Mouse (Mus musculus): ENCODE data around the gene Vamp2. TPM values are rescaled to one million over a fixed set of nuclear protein-coding genes. Genes with fewer than 3 reads are reported as not detected.

The Vamp2 gene
- polyA plus RNA-seq (2012; rRNA removed) = 44.0 and 67.8 TPM in 2 replicates

DNA sequence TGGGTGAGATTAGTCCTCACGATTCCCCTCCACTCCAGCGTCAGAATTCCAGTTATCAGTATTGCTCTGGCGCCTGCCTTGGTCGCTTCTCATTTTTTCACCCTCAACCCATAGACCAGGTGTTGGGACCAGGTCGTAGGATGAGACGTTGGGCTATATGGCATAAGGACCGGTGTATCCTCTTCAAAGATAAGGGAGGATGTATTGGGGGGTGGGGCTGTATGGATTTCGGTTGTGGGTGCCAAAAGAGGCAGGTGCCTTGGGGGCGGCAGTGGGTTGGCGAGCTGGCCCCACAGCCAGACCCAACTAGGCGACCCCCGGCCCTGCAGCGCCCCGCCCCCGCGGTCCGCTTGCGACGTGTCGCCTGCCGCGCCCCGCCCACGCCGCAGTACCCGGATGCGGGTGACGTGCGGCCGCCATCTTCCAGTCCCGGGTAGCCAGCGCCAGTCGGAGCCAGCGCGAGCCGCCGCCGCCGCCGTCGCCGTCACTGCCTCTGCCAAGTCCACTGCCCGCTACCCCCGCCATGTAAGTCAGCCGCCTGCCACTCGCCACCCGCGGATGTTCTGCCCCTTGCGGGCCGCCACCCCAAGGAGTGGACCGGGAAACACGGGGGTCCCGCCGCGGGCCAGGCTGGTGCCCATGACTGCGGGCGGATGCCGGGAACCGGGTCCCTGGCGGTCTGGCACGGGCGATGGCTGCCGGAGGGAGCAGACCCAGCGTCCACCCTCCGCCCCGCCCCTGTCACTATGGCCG lies at the start of gene Vamp2:
TSS of gene Vamp2 (plus strand) at position 388 of the 753 bp plus-strand sequence.
- no peak for DNase-seq (ENCODE audit: low read depth, low spot score)

DNA sequence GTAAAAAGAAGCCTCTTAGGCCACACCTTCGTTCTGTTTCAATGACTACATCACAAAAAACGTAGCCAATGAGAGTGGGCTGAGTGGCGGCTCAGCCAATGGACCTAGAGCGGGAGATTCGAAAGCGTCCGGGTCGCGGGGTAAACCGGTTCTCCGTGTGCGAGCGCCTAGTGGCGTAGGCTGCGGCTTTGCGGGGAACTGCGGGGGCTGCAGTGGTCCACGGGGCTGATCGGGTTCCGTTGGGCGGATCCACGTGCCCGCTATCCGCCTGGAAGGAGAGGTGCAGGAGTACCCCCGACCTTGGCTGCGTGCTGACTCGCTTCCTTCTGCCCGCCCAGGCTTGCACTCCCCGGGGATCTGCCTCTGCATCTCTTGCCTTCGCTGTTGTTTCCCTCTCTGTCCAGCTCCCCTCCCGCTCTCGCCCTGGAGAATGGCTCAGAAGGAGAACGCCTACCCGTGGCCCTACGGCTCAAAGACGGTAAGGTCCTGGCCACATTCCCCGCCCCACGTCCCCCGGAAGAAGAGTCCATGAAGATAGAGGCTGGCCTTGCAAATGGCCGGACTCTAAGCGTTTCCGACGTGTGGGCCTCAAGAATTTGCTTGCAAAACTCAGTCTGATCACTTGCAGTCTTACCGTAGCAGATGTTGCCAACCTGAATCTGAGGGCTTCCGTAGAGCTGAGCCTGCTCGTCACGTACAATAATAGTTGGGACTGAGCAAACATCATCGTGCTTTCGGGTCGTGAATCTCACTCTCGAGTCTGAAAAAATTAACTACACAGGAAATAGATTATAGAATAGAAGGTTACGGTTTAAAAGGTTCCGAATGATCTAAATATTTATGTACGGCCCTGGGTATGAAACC lies 42.5 kb upstream of the Vamp2 start, which contains the start of gene Aurkb:
TSS of gene Aurkb (plus strand) at position 117 of the 864 bp plus-strand sequence.
- DNase-seq (ENCODE audit: low read depth, low spot score) = no peak
- WGBS = under 1% methylated on average over 54 of the region's 54 CpGs

More for the DNA sequence above, at the start of gene Vamp2:
- WGBS = under 1% methylated on average over 55 of the region's 67 CpGs

DNA sequence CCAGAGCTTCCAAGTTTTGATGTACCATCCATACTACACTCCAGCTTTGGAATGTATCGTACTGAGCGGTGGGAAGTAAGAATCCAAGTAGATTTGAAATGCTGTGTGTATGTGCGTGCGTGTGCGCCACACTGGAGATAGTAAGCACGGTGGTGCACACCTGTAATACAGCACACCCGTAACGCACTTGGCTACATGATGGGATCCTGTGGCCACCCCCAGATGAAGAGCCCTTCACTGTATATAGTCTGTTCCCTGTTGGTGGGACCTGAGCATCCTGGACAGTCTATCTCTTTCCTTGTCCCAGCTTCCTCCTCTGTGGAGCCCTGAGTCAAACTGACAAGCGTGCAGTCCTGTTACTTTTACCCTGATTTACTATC lies 41.9 kb upstream of the Vamp2 start:
- DNase-seq (ENCODE audit: low read depth, low spot score) = no peak
- WGBS = 6% methylated on average over 9 of the region's 9 CpGs

DNA sequence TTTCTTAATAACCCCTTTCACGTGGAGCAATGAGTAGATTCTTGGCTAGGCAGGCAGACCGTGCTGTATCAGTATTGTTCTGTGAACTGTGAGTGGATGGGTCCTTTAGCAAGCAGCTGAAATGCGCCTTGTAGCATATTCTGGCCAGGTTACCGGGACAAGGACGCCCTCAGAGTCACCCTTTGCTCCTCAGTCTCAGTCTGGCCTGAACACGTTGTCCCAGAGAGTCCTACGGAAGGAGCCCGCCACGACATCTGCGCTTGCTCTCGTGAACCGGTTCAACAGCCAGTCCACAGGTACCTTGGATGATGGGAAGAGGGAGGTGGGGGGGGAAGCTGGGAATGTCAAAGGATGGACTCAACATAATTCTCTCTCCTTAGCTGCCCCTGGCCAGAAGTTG lies 40.7 kb upstream of the Vamp2 start:
- DNase-seq (ENCODE audit: low read depth, low spot score) = no peak
- WGBS = 86% methylated on average over 12 of the region's 12 CpGs

DNA sequence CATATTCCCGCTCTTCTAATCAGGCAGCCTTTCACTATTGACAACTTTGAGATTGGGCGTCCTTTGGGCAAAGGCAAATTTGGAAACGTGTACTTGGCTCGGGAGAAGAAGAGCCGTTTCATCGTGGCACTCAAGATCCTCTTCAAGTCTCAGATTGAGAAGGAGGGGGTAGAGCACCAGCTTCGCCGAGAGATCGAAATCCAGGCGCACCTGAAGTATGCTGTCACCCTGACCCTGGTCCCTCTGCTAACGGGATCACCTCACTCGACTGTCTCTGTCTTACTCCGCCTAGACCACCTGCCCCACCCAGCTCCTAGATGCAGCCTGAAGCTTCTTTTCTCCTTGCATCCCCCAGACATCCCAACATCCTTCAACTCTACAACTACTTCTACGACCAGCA lies 40.1 kb upstream of the Vamp2 start:
- DNase-seq (ENCODE audit: low read depth, low spot score) = no peak
- 91% methylated on average over 14 of the region's 14 CpGs for WGBS

DNA sequence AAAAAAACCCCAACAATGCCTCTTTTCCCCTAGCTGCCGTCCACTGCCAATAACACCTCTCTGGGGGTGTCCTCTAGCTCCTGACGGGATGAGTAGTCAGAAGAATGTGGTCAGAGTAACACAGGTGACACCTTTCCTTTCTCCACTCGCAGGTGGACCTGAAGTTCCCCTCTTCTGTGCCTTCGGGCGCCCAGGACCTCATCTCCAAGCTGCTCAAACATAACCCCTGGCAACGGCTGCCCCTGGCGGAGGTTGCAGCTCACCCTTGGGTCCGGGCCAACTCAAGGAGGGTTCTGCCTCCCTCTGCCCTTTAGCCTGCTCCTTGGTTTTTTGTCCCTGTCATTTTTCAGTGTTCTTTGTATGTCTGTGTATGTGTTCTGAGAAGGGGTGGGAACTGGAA lies 37.5 kb upstream of the Vamp2 start:
- no peak for DNase-seq (ENCODE audit: low read depth, low spot score)
- WGBS = 92% methylated on average over 8 of the region's 8 CpGs

DNA sequence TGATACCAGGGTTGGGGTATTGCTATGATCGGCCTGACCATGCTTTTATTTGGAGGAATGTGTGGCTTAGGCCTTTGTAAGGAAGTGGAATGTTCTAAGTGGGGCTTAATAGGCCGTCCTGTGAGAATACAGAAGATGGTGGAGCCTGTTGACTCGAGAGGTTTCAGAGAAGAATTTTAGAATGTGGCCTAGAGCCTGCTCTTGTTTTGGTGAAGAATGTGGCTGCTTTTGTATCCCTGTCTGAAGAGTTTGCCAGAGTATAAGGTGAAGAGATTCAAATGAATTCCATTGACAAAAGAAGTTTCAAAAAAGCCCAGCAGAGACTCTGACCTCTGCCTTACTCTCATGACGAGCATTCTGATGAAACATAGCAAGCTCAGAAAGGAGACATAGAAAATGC lies 36.5 kb upstream of the Vamp2 start:
- 85% methylated on average over 4 of the region's 4 CpGs for WGBS
- DNase-seq (ENCODE audit: low read depth, low spot score) = no peak

DNA sequence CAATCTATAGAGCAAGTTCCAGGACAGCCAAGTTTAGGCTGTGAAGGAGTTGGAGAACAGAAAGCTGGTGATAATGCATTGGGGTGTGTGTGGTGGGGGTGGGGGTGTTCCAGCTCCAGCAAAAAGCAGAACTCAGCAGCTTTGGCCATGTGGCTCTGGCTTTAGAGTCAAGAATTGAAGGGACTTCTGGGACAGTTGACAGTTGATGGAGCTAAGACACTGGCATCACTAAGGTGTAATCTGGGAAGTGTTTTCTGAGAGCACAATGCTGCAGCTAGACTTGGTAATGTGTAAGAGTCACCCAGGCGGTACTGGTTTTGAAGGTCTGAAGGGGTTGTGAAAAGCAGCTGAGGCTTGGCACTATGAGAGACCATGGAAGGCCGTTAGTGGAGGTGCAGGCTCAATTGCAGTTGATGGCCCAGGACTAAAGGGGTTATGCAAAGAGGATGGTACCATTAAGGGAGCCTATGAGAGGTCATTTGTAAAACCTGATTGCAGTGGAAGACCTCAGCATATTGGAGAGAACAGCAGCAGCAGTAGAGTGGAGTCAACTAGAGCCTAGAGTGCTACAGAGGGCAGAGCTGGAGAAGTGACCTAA lies 35.4 kb upstream of the Vamp2 start:
- WGBS = 89% methylated on average over 2 of the region's 2 CpGs
- no peak for DNase-seq (ENCODE audit: low read depth, low spot score)

DNA sequence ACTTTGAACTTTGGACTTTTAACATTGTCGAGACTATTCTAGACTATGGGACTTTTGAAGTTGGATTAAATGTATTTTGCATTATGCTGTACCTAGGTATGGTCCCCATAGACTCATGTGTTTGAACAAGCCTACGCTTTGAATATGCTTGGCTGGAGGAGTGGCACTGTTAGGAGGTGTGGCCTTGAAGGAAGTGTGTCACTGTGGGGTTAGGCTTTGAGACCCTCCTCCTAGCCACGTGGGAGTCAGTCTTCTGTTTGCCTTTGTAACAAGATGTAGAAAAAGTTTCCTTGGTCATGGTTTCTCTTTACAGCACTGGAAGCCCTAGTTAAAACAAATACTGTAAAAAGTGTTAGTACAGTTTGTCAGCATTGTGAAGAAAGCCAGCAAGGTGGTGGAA lies 34.4 kb upstream of the Vamp2 start:
- no peak for DNase-seq (ENCODE audit: low read depth, low spot score)
- 32% methylated on average over 3 of the region's 3 CpGs for WGBS

DNA sequence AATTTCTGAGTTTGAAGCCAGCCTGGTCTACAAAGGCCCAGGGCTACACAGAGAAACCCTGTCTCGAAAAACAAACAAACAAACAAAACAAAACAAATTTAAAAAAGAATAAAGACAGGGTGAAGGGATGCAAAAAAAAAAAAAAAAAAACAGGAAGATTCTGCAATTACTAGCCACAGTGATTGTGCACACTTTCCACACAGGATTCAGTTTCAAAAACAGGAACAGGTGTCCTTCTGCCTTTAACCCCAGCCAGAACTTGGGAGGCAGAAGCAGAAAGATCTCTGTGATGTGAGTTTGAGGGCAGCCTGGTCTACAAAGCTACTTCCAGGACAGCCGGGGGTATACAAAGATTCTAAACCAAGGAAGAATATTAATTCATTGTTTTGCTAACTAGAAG lies 30.0 kb upstream of the Vamp2 start:
- no peak for DNase-seq (ENCODE audit: low read depth, low spot score)
- 60% methylated on average over 2 of the region's 2 CpGs for WGBS

DNA sequence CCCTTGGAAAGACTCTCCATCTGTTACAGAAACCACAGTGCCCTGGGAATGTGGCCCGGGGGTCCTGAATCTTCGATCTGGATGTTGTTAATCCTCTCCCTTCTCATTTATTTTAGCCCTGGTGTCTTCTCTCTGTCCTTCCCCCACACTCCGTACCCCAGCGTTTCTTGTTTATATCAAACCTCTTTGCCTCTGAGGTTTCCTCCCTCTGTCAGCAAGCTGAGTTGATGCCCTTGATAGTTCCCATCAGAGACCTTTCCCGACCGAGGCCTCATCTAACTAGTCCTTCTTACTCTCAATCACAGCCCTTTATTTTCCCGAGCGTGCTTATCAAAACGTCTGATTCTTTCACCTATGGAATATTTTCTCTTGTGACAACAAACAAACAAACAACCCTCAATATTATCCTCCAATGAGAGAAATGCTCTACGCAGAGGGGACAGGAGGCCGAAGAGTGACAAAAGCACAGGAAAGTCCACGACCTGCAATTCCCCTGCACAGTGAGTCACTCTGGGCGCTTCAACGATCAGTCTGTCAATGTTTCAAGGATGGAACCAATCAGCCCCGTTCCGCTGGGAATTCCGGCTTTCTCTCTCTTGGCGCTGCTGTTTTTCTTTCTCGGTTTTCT lies 29.4 kb upstream of the Vamp2 start:
- DNase-seq (ENCODE audit: low read depth, low spot score) = no peak
- WGBS = under 1% methylated on average over 19 of the region's 19 CpGs

DNA sequence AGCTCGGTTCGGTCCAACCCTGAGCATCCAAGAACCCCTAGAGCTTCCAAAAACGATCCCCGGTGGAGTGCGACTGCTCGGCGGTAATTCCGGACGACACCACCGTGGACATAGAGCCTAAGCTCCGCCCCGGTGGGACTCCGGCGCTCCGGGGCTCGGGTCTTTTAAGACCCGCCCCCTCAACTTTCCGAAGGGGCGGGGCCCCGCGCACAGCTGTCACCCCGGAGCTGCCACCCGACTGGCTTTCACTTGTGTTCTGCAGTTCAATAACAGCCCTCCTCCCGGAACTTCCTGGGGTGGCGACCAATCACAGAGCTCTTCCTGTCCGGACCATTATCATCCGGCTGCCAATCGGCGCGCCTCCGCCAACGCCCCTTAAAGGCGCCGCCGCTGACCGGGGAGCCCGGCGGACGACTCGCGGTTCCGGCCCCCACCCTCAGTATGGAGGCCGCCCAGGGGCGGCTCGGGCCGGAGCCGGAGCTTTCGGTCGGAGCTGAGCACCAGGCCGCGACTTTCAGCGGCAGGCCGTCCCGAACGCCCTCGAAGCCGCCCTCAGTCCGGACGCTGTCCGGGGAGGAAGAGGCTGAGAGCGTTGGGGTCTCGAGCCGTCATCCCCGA lies 28.8 kb upstream of the Vamp2 start, which contains the start of gene Borcs6:
TSS of gene Borcs6 (plus strand) at position 361 of the 618 bp plus-strand sequence.
- no peak for DNase-seq (ENCODE audit: low read depth, low spot score)
- under 1% methylated on average over 64 of the region's 64 CpGs for WGBS

DNA sequence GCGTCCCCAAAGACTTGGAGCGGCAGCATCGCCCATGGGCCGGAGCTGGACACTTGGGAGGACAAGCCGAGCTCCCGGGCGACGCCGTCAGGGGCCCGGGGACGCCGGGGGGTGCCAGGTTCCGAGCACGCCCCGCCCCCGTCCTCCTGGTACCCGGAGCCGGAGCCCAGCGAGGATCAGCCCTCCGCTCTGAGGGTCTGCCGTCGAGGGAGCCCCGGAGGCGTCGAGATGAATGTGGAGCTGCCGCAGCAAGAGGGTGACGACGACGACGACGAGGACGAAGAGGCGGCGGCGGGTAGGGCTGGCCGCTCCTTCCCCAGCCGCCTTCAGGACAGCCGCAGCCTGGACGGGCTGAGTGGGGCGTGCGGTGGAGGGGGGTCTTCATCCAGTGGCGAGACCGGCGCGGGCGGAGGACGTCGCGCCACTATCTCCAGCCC lies 28.3 kb upstream of the Vamp2 start:
- under 1% methylated on average over 49 of the region's 49 CpGs for WGBS
- no peak for DNase-seq (ENCODE audit: low read depth, low spot score)

DNA sequence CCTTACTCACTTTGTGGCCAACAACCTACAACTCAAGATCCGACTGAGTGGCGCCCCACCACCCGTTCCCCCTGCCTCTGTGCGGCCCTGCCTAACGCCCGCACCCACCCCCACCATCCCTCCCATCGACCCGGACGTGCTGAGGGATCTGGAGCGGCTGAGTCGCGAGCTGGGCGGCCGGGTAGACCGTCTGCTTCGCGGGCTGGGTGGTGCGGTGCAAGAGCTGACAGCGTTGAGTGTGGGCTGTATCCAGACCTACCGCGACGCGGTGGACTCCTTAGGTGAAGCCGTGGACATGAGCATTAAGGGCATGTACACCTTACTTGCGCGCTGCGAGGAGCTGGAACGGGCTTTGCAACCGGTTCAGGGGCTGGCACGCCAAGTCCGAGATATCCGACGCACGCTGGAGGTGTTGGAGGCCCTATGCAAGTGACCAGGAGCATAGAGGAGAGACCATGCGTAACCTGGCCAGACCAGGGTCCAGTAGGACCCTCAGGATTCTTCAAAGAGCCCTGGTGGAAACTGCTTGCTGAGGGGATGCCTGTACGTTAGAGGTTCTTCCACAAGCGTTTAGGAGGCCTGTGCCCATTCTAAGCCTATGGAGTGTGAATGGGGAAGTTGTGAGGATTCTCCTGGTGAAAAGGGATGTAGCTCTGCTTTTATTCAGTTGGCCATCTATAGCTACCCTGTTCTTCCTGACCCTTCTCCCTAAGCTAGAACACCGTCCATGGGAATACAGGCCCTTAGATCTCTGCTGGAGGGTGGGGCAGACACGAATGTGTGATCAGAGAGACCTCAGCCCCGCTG lies 27.6 kb upstream of the Vamp2 start:
- WGBS = 3% methylated on average over 40 of the region's 40 CpGs
- no peak for DNase-seq (ENCODE audit: low read depth, low spot score)

DNA sequence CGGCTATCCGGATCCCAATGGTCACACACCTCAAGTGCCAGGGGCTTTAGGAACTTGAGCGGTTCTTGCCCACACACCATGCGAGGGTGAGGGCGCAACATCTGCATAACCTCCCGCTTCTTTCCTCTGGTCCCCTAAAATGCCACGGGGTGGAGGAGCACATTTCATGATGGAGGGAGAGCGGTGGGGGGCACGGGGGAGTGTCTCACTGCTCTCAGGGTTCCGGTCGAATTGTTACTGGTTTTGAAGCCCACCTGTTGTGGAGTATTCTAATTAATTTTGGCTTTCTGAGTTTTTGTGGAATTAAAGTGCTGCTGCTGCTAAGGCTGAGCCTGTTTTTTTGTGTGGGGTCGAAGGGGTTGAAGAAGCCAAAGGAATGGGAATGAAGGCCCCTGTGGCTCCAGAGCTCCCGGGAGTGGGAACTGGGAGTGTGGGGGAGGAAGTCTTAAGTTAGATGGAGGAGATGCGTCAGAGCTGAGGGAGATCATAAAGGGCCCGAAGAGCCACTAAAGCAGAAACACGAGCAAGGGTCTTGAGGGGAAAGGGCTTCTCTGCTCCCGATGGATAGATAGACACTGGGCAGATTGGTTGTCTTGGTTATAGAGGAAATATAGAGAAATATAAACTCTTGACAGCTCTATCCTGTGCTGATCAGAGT lies 26.9 kb upstream of the Vamp2 start:
- 47% methylated on average over 17 of the region's 17 CpGs for WGBS
- no peak for DNase-seq (ENCODE audit: low read depth, low spot score)

DNA sequence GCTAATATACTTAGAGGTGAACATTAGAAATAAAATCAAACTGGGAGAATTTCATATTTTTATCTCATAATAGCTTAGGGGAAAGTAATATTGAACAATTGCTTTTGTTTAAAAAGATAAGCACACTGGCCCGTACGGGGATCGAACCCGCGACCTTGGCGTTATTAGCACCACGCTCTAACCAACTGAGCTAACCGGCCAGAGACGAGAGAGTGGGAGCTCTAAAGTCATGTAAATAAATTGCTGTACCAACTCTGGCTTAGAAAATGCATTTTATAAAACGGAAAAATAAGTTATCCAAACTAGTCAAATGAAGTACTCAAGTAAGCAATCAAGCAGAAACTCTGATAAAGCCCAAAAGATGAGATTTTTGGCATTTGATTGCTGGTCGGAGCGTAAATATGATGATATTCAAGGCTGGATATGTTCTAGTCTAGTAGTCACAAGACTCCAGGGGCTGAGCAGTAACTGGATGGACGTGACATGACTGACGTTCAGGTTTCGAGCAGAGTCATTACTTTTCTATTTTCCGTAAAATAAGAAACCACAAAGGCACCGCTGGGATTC lies 26.0 kb upstream of the Vamp2 start:
- 2% methylated on average over 17 of the region's 17 CpGs for WGBS
- no peak for DNase-seq (ENCODE audit: low read depth, low spot score)

DNA sequence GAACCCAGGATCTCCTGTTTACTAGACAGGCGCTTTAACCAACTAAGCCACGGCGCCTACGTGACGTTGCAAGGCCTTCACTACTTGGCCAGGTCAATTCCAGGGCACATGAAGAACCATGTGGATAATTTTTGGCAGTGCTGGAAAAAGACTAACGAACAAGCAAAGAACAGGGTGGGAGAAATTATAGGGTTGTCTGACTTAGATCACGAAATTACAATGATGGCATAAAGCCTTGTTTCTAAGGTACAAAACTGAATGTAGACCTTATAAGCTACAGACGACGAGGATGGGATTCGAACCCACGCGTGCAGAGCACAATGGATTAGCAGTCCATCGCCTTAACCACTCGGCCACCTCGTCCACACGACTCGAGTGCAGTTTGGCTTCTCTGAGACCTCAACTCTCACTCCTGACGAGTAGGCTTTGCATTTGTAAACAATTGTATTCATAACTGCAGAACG lies 25.5 kb upstream of the Vamp2 start:
- DNase-seq (ENCODE audit: low read depth, low spot score) = no peak
- WGBS = under 1% methylated on average over 19 of the region's 19 CpGs
